Mouse (Mus musculus) stomach, postnatal 0 days (tissue): ENCODE measurements around the gene Ccnb3.

ENCODE experiments used
- CTCF ChIP-seq: IDR thresholded peaks from 2 replicates; pipeline ENCODE4 v1.5.1; 2016; ENCODE audit warnings: antibody characterized with exemption, low read depth, mild to moderate bottlenecking, moderate library complexity
- EP300 ChIP-seq: optimal IDR thresholded peaks from 2 replicates; pipeline ENCODE3; 2016; ENCODE audit warnings: antibody characterized with exemption

DNA sequence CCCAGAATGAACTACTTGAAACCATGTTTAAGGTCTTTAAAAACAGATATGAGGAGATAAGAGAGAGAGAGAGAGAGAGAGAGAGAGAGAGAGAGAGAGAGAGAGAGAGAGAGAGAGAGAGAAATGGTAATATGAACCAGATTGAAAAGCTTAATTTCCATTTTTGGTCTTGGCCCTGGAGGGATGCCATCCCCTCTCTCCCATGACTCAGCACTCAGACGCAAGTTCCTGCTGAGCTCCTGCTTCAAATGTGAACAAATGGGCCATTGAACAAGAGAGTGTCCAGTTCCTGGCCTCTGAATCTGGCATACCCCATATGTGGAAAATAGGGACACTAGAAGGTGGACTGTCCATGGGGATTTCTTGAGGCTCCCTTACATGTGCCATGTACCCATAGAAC, 69.5 kb downstream of the Ccnb3 start:
- TF ChIP-seq CTCF: no peak
- TF ChIP-seq EP300: no peak
